Mouse (Mus musculus): ENCODE measurements around the gene Cldn13.
"Not testable (repeated sequence)": the region's sequence is repeated elsewhere in the genome, so short reads cannot be mapped to it uniquely, and the experiment has no call there.

Gene Cldn13

GRCm38 (mm10) chr5:134915311-134915710 lies at the start of gene Cldn13:
TSS of gene Cldn13 (minus strand) at chr5:134915526.
- DNase-seq (ENCODE audit: low spot score): no peak

GRCm38 (mm10) chr5:134964655-134965054 lies 49.3 kb upstream of the Cldn13 start:
- DNase-seq (ENCODE audit: low spot score): not testable (repeated sequence)

- DNase-seq (ENCODE audit: low spot score): no peak
Observed at GRCm38 (mm10) chr5:134963546-134963945, 48.2 kb upstream of the Cldn13 start.

GRCm38 (mm10) chr5:134961519-134961918 lies 46.2 kb upstream of the Cldn13 start:
- no peak for DNase-seq (ENCODE audit: low spot score)

GRCm38 (mm10) chr5:134960430-134960829 lies 45.1 kb upstream of the Cldn13 start:
- no peak for DNase-seq (ENCODE audit: low spot score)

GRCm38 (mm10) chr5:134959114-134959513 lies 43.8 kb upstream of the Cldn13 start:
- no peak for DNase-seq (ENCODE audit: low spot score)

GRCm38 (mm10) chr5:134955491-134955890 lies 40.2 kb upstream of the Cldn13 start:
- DNase-seq (ENCODE audit: low spot score): no peak

GRCm38 (mm10) chr5:134951053-134951884 lies 35.9 kb upstream of the Cldn13 start:
- no peak for DNase-seq (ENCODE audit: low spot score)

GRCm38 (mm10) chr5:134948085-134948439 lies 32.7 kb upstream of the Cldn13 start:
- no peak for DNase-seq (ENCODE audit: low spot score)

GRCm38 (mm10) chr5:134947420-134948084 lies 32.2 kb upstream of the Cldn13 start:
- DNase-seq (ENCODE audit: low spot score): no peak

GRCm38 (mm10) chr5:134946857-134947255 lies 31.5 kb upstream of the Cldn13 start, which contains the start of gene Cldn4:
TSS of gene Cldn4 (minus strand) at chr5:134946934.
- DNase-seq (ENCODE audit: low spot score): no peak

- DNase-seq (ENCODE audit: low spot score): no peak
Observed at GRCm38 (mm10) chr5:134946063-134946856, 30.9 kb upstream of the Cldn13 start.

GRCm38 (mm10) chr5:134945266-134945959 lies 30.1 kb upstream of the Cldn13 start:
- DNase-seq (ENCODE audit: low spot score): no peak

- DNase-seq (ENCODE audit: low spot score): no peak
Observed at GRCm38 (mm10) chr5:134944179-134944578, 28.9 kb upstream of the Cldn13 start.

GRCm38 (mm10) chr5:134942740-134943139 lies 27.4 kb upstream of the Cldn13 start:
- DNase-seq (ENCODE audit: low spot score): no peak

GRCm38 (mm10) chr5:134941472-134942209 lies 26.3 kb upstream of the Cldn13 start:
- no peak for DNase-seq (ENCODE audit: low spot score)

- not testable (repeated sequence) for DNase-seq (ENCODE audit: low spot score)
Observed at GRCm38 (mm10) chr5:134939554-134939953, 24.2 kb upstream of the Cldn13 start.

- no peak for DNase-seq (ENCODE audit: low spot score)
Observed at GRCm38 (mm10) chr5:134939069-134939468, 23.7 kb upstream of the Cldn13 start.

- no peak for DNase-seq (ENCODE audit: low spot score)
Observed at GRCm38 (mm10) chr5:134936626-134937185, 21.4 kb upstream of the Cldn13 start.

- no peak for DNase-seq (ENCODE audit: low spot score)
Observed at GRCm38 (mm10) chr5:134936051-134936450, 20.7 kb upstream of the Cldn13 start.

- no peak for DNase-seq (ENCODE audit: low spot score)
Observed at GRCm38 (mm10) chr5:134934666-134935065, 19.3 kb upstream of the Cldn13 start.
